Mouse (Mus musculus) myocyte (in vitro differentiated cells): ENCODE measurements around the gene Ppfibp1.

Source experiments
- CEBPB ChIP-seq: IDR thresholded peaks from 2 replicates; pipeline ENCODE4 v1.6.1; 2011; ENCODE audit warnings: mild to moderate bottlenecking, moderate library complexity; ENCODE audit not compliant: poor library complexity, insufficient read depth, severe bottlenecking
- E2F4 ChIP-seq: IDR thresholded peaks from one replicate; pipeline ENCODE4 v1.6.1; 2011; ENCODE audit warnings: mild to moderate bottlenecking, control low read depth, moderate library complexity; ENCODE audit not compliant: insufficient read depth
- MAX ChIP-seq: IDR thresholded peaks from one replicate; pipeline ENCODE4 v1.6.1; 2011; ENCODE audit warnings: low read depth, mild to moderate bottlenecking, control low read depth
- MYOD1 ChIP-seq, 3 experiments: IDR thresholded peaks; one replicate each; pipeline ENCODE4 v1.6.1; 2011; ENCODE audit warnings: control low read depth in 2 of 3, low read depth in 2 of 3, mild to moderate bottlenecking in 2 of 3, moderate library complexity in 1 of 3; ENCODE audit not compliant: insufficient read length in 2 of 3, control insufficient read depth in 1 of 3
- MYOG ChIP-seq, 3 experiments: IDR thresholded peaks; one replicate each; pipeline ENCODE4 v1.6.1; 2011; ENCODE audit warnings: control low read depth in 2 of 3, low read depth in 2 of 3, mild to moderate bottlenecking in 2 of 3; ENCODE audit not compliant: insufficient read length in 2 of 3, control insufficient read depth in 1 of 3, insufficient read depth in 1 of 3
- POLR2A ChIP-seq: IDR thresholded peaks from one replicate; pipeline ENCODE4 v1.6.1; 2011; ENCODE audit warnings: low read depth, mild to moderate bottlenecking, control low read depth, moderate library complexity; ENCODE audit not compliant: insufficient read length
- POLR2AphosphoS2 ChIP-seq: IDR thresholded peaks from one replicate; pipeline ENCODE4 v1.6.1; 2011; ENCODE audit warnings: low read depth, control low read depth; ENCODE audit not compliant: insufficient read length
- REST ChIP-seq: IDR thresholded peaks from one replicate; pipeline ENCODE4 v1.6.1; 2011; ENCODE audit warnings: mild to moderate bottlenecking, control low read depth, moderate library complexity; ENCODE audit not compliant: insufficient read depth, insufficient read length
- TCF12 ChIP-seq: IDR thresholded peaks from one replicate; pipeline ENCODE4 v1.6.1; 2011; ENCODE audit warnings: mild to moderate bottlenecking, control low read depth; ENCODE audit not compliant: poor library complexity, insufficient read depth, severe bottlenecking
- TCF3 ChIP-seq: IDR thresholded peaks from one replicate; pipeline ENCODE4 v1.6.1; 2011; ENCODE audit warnings: low read depth, control low read depth; ENCODE audit not compliant: insufficient read length
- USF1 ChIP-seq: IDR thresholded peaks from one replicate; pipeline ENCODE4 v1.6.1; 2011; ENCODE audit warnings: low read depth, mild to moderate bottlenecking, control low read depth, moderate library complexity

DNA sequence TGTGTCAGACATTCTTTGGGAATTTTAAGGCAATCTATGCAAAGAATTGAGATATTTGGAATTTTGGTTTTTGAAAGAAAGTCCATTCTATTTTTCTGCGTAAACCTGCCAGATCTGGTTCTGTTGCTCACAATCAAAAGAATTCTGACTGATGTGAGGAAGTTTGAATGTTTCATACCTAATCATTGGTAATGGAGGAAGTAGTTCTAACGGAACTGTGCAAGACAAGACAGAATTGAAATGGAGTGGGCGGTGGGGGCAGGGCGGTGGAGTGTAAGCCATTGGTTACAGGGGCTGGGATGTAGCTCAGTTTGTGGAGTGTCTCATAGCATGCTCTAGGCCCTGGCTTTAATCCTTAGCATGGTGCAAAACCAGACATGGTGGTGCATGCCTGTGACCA, 16.3 kb upstream of the Ppfibp1 start:
- TF ChIP-seq POLR2A (no peak), REST (no peak), TCF12 (no peak), USF1 (no peak), MAX (no peak), E2F4 (no peak), MYOG (IDR thresholded peaks at IDR 0.05; ENCODE audit: control insufficient read depth in 1 of 3, insufficient read depth in 1 of 3, insufficient read length in 2 of 3, low read depth in 2 of 3) (no peak), CEBPB (no peak), MYOD1 (IDR thresholded peaks at IDR 0.05; ENCODE audit: control insufficient read depth in 1 of 3, insufficient read length in 2 of 3, low read depth in 2 of 3) (no peak), POLR2AphosphoS2 (no peak), TCF3 (no peak)
